Mouse (Mus musculus): ENCODE measurements at regions not wholly inside any gene's neighbourhood (a gene's known extent, or its start where the extent isn't known, plus 50 kb on each side); places are given as distances from the start of the nearest gene placed in this dataset.

DNA sequence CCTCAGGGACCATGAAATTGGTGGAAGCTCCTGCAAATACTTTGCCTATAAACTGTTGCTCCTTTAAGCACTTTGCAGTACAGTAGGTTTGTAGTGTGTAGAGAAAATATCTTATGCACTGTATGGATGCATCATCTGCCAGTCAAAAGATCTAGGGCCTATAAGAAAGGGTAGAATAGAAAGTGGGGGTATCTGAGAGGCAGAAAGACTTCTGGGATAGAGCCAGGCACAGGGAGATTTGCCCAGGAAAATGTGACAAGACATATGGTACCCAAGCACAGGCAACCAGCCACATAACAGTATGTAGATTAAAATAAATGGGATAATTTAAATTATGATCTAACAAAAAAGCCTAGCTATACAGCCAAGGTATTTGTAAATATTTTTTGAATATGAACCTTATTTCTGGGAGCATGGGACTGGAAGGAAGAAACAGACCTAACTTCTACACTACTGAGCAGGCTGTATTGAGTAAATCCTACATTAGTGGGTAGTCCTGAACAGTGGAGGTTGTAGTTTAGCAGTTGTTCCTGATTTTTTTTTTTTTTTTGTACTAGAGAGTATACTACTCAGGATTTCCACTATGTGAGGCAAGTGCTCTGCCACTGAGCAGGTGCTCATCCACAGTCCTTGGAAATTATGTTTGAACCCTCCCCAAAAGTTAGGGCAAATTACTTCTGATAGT lies 754.1 kb downstream of the Hace1 start:
- no peak for DNase-seq

DNA sequence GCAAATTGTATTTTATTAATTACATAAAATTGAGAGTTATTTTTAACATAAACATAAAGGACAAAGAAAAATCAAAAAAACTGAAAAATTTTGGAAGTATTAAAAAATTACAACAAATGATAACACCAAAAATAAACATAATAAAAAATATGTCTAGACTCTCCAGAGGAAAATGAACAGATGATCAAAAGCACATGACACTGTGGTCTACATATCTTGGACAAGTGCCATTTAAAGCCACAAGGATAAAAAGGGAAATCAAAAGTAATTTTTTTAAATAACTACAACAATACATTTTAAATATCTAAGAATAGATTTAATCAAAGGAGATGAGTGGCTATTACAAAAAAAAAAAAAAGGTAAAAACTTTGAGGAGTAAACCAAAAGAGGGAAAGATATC lies 755.6 kb downstream of the Hace1 start:
- DNase-seq = no peak

DNA sequence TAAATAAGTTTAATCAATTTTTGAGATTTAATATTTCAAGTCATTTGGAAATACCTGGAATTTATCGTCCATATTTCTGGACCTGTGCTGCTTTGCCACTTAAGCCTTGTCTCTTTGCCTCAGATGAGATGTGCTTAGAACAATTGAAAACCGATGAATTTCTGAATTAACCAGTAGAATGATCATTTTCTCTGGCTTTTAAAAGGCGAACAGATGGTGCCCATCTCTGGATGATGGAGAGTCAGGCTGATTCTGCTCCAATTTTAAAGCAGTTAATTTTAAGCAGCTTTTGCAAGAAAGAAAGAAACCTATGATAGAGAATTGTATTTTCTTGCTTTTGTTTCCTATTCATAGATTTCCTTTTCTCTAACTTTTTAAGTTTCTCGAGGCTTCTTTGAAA lies 767.7 kb downstream of the Hace1 start:
- DNase-seq = no peak

DNA sequence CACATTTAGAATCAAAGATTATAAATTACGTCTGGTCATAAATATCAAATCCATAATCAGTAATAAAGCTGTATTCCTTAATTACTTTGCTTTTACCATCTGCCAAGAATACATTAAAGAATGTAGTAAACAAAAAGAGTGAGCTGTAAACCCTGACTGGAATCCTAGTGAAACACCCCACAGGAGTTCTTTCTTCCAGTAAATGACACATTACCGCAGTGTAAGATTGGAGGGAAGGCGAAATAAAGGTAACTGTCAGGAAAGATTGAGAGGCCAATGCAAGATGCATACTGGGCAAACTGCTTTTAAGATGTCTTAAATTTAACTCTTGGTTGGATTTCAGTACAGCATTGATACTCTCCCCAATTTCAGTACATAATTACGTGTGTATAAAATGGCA lies 772.0 kb downstream of the Hace1 start:
- DNase-seq = no peak

DNA sequence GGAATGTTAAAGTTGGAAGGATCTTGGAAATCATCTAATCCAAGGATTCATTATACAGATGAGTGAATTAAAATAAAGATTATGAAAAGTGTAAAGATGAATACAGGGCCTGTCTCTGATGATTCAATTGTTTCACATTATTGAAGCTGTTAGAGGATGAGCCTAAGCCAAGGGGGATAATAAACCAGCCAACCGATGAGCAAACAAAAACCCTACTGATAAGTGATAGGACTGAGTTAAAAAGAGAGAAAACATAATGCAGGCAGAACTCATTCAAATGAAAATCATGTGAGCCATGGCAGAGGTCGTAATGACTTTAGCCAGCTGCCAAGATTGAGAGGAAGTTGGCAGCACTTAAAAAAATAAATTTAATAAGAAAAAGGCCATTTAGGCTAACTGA lies 772.6 kb downstream of the Hace1 start:
- DNase-seq = no peak

DNA sequence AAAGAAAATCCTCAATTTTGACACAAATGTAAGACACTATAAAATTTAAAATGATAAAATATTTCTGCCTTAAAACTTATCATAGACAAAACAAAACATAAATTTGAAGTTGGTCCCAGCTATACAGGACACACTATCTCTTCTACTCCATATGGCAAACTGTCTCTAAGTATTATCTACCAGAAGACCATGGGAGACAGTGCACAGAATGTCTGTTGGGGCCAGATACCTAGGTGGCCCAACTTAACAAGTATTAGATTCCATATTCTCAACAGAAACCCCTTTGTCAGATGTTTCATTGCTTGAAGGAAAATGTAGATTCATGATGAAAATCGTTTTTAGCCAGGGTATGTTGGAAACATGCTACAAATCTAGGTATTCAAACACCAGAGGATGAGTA lies 779.1 kb downstream of the Hace1 start:
- no peak for DNase-seq

DNA sequence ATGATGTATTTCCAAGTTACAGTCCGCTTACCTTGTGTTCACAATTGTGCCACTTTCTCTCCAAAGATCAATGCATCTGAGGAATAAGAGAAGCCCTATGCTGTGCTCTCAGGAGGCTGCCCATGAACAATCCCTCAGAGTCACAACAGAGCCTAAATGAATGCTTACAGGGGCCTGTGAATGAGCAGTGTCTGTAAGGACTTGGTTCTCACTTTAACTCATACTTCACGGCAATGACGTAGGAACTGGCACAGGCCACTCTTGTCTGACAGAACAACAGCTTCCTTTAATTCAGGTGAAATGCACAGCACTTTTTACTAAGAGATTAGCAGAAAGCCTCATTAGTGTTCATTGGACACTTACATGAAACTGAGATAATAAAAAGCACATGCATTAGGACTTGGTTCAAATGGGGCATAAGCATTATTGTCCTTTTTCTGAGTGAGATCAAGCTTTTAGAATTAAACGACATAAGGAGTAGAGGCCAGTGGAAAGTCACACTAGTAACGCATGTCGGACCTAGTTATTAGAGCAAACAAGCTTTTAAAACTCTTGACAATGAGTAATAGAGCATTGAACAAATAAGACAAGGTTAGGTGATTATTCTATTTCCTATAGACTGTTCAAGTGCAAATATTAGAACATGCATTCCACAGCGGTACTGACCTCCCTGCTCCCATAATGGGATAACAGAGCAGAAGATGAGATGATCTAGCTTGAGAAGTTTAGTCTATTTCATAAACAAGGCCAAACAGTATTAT lies 796.3 kb downstream of the Hace1 start:
- DNase-seq = no peak

DNA sequence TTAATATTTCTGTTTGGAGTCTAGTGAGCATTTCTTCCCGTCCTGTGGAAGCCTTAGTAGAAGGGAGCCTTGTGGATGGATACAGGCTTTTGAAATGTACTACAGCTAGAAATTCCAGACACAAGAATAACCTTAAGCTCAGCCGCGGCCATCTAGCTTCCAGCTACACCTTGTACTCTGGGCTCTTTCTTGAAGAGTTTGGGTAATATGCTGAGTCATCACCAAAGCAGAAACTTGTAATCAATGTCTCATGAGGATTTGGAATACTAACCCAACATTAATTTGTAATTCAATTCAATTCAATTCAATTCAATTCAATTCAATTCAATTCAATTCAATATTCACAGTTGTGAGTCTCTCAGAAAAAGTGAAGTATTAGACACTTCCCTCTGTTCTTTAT lies 797.0 kb downstream of the Hace1 start:
- no peak for DNase-seq

DNA sequence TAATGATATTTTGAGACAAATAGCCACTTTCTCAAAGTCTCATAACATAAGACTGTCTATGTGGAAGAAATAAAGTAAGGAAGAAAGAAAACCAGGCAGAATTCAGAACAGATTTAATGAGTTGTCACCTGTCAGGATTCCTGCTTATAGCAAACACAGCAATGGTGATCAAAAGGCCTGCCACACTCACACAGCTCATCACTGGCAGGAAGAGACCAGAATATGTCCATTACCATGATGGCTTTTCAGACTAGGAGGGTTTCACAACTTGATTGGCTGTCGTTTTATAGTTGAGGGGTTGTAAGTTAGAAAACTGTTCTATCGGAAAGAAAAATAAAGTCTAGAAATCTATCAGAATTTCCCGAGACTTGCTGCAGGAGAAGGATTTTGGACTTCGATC lies 819.5 kb downstream of the Hace1 start:
- DNase-seq = no peak

DNA sequence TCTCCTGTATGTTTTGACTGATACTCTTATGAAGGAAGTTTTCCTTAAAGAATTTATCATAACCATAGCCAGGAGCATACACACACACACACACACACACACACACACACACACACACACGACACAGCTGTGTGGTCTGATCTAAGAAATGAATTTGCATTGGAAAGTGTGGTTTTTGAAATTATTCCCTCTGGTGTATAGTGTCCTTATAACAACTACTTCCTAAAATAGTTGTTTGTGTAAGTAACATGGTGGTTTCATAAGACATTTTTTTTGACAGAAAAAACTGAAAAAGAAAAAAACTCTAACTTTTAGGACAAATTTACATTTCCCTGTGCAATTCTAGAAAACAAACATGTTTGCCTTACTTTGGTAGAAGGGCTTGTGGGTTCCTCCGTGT lies 826.3 kb downstream of the Hace1 start:
- DNase-seq = no peak

Small RNA genes lying in the stretch of these regions (microRNA-seq; reads per million reads assigned to microRNA genes)
- 0 reads per million in 2 experiments for gene Gm27410 (ENCODE audit: borderline replicate concordance in 2 of 2)

Data from gastrocnemius, postnatal 25 days (tissue).